Mouse (Mus musculus) hindbrain, postnatal 0 days (tissue): ENCODE data around the gene C1galt1. TPM values are rescaled to one million over a fixed set of nuclear protein-coding genes. Genes with fewer than 3 reads are reported as not detected.
A peak's percentile ranks its signal among the peaks of the same experiment; 100 is the strongest.

Experiments used
- ATAC-seq: fragments of 200-750 bp; cut with Nextera tagmentation; 2 replicates; pipeline ENCODE4 v1.8.0; 2017; ENCODE audit warnings: mild to moderate bottlenecking, moderate TSS enrichment, moderate library complexity
- DNase-seq: peaks from one replicate; pipeline ENCODE4 v3.0.0-alpha.2; 2015; ENCODE audit warnings: low spot score
- H3K27ac ChIP-seq: fragments of 300-500 bp; sonication (generic); 2 replicates; pipeline ENCODE4 v1.5.1; 2014; ENCODE audit warnings: mild to moderate bottlenecking
- H3K27me3 ChIP-seq: fragments of 300-500 bp; sonication (generic); 2 replicates; pipeline ENCODE4 v1.6.1; 2014; ENCODE audit warnings: low read length, mixed read lengths; ENCODE audit not compliant: insufficient read depth
- H3K36me3 ChIP-seq: fragments of 300-500 bp; sonication (generic); 2 replicates; pipeline ENCODE4 v1.6.1; 2014; ENCODE audit warnings: low read length, mixed read lengths; ENCODE audit not compliant: insufficient read depth
- H3K4me1 ChIP-seq: fragments of 300-500 bp; sonication (generic); 2 replicates; pipeline ENCODE4 v1.6.1; 2014; ENCODE audit warnings: antibody characterized with exemption, low read length, mixed read lengths; ENCODE audit not compliant: insufficient read depth
- H3K4me2 ChIP-seq: fragments of 300-500 bp; sonication (generic); 2 replicates; pipeline ENCODE4 v1.6.1; 2014; ENCODE audit warnings: low read depth, mild to moderate bottlenecking, low read length, moderate library complexity, mixed read lengths
- H3K4me3 ChIP-seq: fragments of 300-500 bp; sonication (generic); 2 replicates; pipeline ENCODE4 v1.5.1; 2014; ENCODE audit warnings: low read length
- H3K9ac ChIP-seq: fragments of 300-500 bp; sonication (generic); replicated peaks from 2 replicates; pipeline ENCODE4 v1.6.1; 2014; ENCODE audit warnings: mild to moderate bottlenecking, low read length, moderate library complexity, mixed read lengths
- H3K9me3 ChIP-seq: fragments of 300-500 bp; sonication (generic); 2 replicates; pipeline ENCODE4 v1.6.1; 2016; ENCODE audit warnings: low read length, mixed read lengths
- CTCF ChIP-seq: IDR thresholded peaks from 2 replicates; pipeline ENCODE4 v1.5.1; 2016; ENCODE audit warnings: antibody characterized with exemption, control low read depth, low read depth
- WGBS: fragments of 180-500 bp; shearing (Covaris S2); extraction: QIAGEN DNeasy Blood & Tissue Kit; methylation state at CpG from one replicate; pipeline ENCODE4 v1.1.7; 2014; 5-methylcytosine and 5-hydroxymethylcytosine counted together
- polyA plus RNA-seq: library from polyadenylated mRNA; unstranded; fragments of >200 nt; fragmentation: Nextera tagmentation; extraction: Ambion mirVana; gene quantifications from 2 replicates; pipeline ENCODE4 v1.2.1, GENCODE M21; 2015
- total RNA-seq: library from RNA; depleted of rRNA; stranded (reverse); fragments of >200 nt; gene quantifications from 2 replicates; pipeline ENCODE4 v1.2.3, GENCODE M21; 2014

The C1galt1 gene
- total and polyA plus RNA-seq, 2 experiments from 2014 or later, result 1.5 to 14.8 TPM

GRCm38 (mm10) chr6:7857356-7858247 is 13.0 kb downstream of the C1galt1 start:
- WGBS, result 71% methylated on average over 8 of the region's 8 CpGs
- H3K4me2 ChIP-seq, result no peak overlapping the region

GRCm38 (mm10) chr6:7858586-7858985 is 13.9 kb downstream of the C1galt1 start:
- Histone ChIP-seq H3K4me3 (no peak overlapping the region), H3K4me2 (no peak overlapping the region), H3K9me3 (no peaks in the 10 kb centered on the region), H3K27me3 (no peaks in the 10 kb centered on the region), H3K36me3 (no peaks in the 10 kb centered on the region), H3K9ac (no peak overlapping the region), H3K27ac (no peak overlapping the region), H3K4me1 (no peaks in the 10 kb centered on the region)
- 91% methylated on average over 5 of the region's 5 CpGs for WGBS
- DNase-seq, result no peak
- no peak for ATAC-seq
- no peak for TF ChIP-seq CTCF

More at GRCm38 (mm10) chr6:7857356-7858247, 13.0 kb downstream of the C1galt1 start:
- no peaks in the 10 kb centered on the region for H3K36me3 ChIP-seq
- H3K4me3 ChIP-seq, result no peak overlapping the region
- no peak overlapping the region for H3K27ac ChIP-seq
- ATAC-seq (no peak), DNase-seq (no peak)
- H3K9me3 ChIP-seq, result no peaks in the 10 kb centered on the region
- no peaks in the 10 kb centered on the region for H3K27me3 ChIP-seq
- no peak for TF ChIP-seq CTCF
- no peaks in the 10 kb centered on the region for H3K4me1 ChIP-seq
- H3K9ac ChIP-seq, result no peak overlapping the region

GRCm38 (mm10) chr6:7859161-7859560 is 14.5 kb downstream of the C1galt1 start:
- TF ChIP-seq CTCF, result no peak

GRCm38 (mm10) chr6:7861033-7861432 is 16.4 kb downstream of the C1galt1 start:
- WGBS, result 58% methylated on average over 3 of the region's 3 CpGs
- no peak overlapping the region for H3K27ac ChIP-seq
- H3K27me3 ChIP-seq, result no peaks in the 10 kb centered on the region
- no peak for ATAC-seq
- no peak overlapping the region for H3K9ac ChIP-seq
- H3K4me2 ChIP-seq, result no peak overlapping the region
- no peaks in the 10 kb centered on the region for H3K9me3 ChIP-seq
- no peaks in the 10 kb centered on the region for H3K4me1 ChIP-seq
- TF ChIP-seq CTCF, result no peak
- no peak overlapping the region for H3K4me3 ChIP-seq
- peak; percentile 22 for DNase-seq
- H3K36me3 ChIP-seq, result no peaks in the 10 kb centered on the region

More at GRCm38 (mm10) chr6:7859161-7859560, 14.5 kb downstream of the C1galt1 start:
- WGBS, result 75% methylated on average over 3 of the region's 3 CpGs
- Histone ChIP-seq H3K4me3 (no peak overlapping the region), H3K4me1 (no peaks in the 10 kb centered on the region), H3K27ac (no peak overlapping the region), H3K4me2 (no peak overlapping the region), H3K27me3 (no peaks in the 10 kb centered on the region), H3K9me3 (no peaks in the 10 kb centered on the region), H3K36me3 (no peaks in the 10 kb centered on the region), H3K9ac (no peak overlapping the region)
- DNase-seq, result no peak
- ATAC-seq, result no peak

- Histone ChIP-seq H3K27me3 (no peaks in the 10 kb centered on the region), H3K36me3 (no peaks in the 10 kb centered on the region), H3K4me2 (no peak overlapping the region), H3K9ac (no peak overlapping the region), H3K27ac (no peak overlapping the region), H3K9me3 (no peaks in the 10 kb centered on the region), H3K4me1 (no peaks in the 10 kb centered on the region), H3K4me3 (no peak overlapping the region)
- WGBS, result 85% methylated on average over 4 of the region's 4 CpGs
- DNase-seq (no peak), ATAC-seq (no peak)
- no peak for TF ChIP-seq CTCF
Observed at GRCm38 (mm10) chr6:7863354-7863753, 18.7 kb downstream of the C1galt1 start.

GRCm38 (mm10) chr6:7876836-7877235 is 32.2 kb downstream of the C1galt1 start:
- H3K36me3 ChIP-seq, result no peaks in the 10 kb centered on the region
- no peak overlapping the region for H3K4me3 ChIP-seq
- no peak overlapping the region for H3K27ac ChIP-seq
- no peaks in the 10 kb centered on the region for H3K9me3 ChIP-seq
- no peaks in the 10 kb centered on the region for H3K4me1 ChIP-seq
- no peak for TF ChIP-seq CTCF
- H3K4me2 ChIP-seq, result no peak overlapping the region
- ATAC-seq (no peak), DNase-seq (no peak)
- 94% methylated on average over 5 of the region's 5 CpGs for WGBS
- H3K9ac ChIP-seq, result no peak overlapping the region
- H3K27me3 ChIP-seq, result no peaks in the 10 kb centered on the region

- no peaks in the 10 kb centered on the region for H3K27me3 ChIP-seq
- H3K36me3 ChIP-seq, result no peaks in the 10 kb centered on the region
- TF ChIP-seq CTCF, result no peak
- no peaks in the 10 kb centered on the region for H3K4me1 ChIP-seq
- no peak for ATAC-seq
- WGBS, result 80% methylated on average over 1 of the region's 1 CpGs
- no peak overlapping the region for H3K4me2 ChIP-seq
- no peak overlapping the region for H3K9ac ChIP-seq
- no peak for DNase-seq
- no peaks in the 10 kb centered on the region for H3K9me3 ChIP-seq
- H3K4me3 ChIP-seq, result no peak overlapping the region
- no peak overlapping the region for H3K27ac ChIP-seq
Observed at GRCm38 (mm10) chr6:7881595-7882128, 37.0 kb downstream of the C1galt1 start.
